Mouse (Mus musculus): ENCODE measurements around the gene Abcd4. TPM values are rescaled to one million over a fixed set of nuclear protein-coding genes. Genes with fewer than 3 reads are reported as not detected.
A peak's percentile ranks its signal among the peaks of the same experiment; 100 is the strongest.

The Abcd4 gene
- polyA plus RNA-seq, 1 experiment from 2014 or later: 14.8 TPM

- no peaks in the 10 kb centered on the region; the same call in 1 of the 2 replicates for H3K27me3 ChIP-seq (ENCODE audit: control insufficient read depth, insufficient read depth, low read depth, low read length)
- no peaks in the 10 kb centered on the region for H3K9me3 ChIP-seq (ENCODE audit: control insufficient read depth, low read length)
- H3K27ac ChIP-seq (ENCODE audit: low read length): no peak overlapping the region
- H3K4me2 ChIP-seq (ENCODE audit: low read depth, low read length): peak overlapping the region; percentile 83
- no peaks in the 10 kb centered on the region for H3K36me3 ChIP-seq (ENCODE audit: control insufficient read depth, insufficient read depth, low read length)
- peak; percentile 71 for ATAC-seq (ENCODE audit: low read depth)
- 5% methylated on average over 10 of the region's 10 CpGs for WGBS
- peak overlapping the region; percentile 93 for H3K4me3 ChIP-seq (ENCODE audit: low read length)
- H3K9ac ChIP-seq (ENCODE audit: low read length): peak overlapping the region; percentile 68
- H3K4me1 ChIP-seq (replicated peaks; ENCODE audit: control insufficient read depth, insufficient read depth, low read length): peaks cover 3% of the 10 kb centered on the region; the same call in 1 of the 2 replicates
These were observed 450 bp upstream of the Abcd4 start for GRCm38 (mm10) chr12:84617663-84618062.

- H3K9ac ChIP-seq (ENCODE audit: low read length): no peak overlapping the region
- WGBS: 50% methylated on average over 7 of the region's 7 CpGs
- ATAC-seq (ENCODE audit: low read depth): no peak
- no peak overlapping the region for H3K27ac ChIP-seq (ENCODE audit: low read length)
- no peaks in the 10 kb centered on the region for H3K9me3 ChIP-seq (ENCODE audit: control insufficient read depth, low read length)
- H3K36me3 ChIP-seq (ENCODE audit: control insufficient read depth, insufficient read depth, low read length): no peaks in the 10 kb centered on the region
- H3K27me3 ChIP-seq (ENCODE audit: control insufficient read depth, insufficient read depth, low read depth, low read length): no peaks in the 10 kb centered on the region
- H3K4me2 ChIP-seq (ENCODE audit: low read depth, low read length): no peak overlapping the region
- no peak overlapping the region for H3K4me3 ChIP-seq (ENCODE audit: low read length)
- peaks cover 3% of the 10 kb centered on the region; the same call in 1 of the 2 replicates for H3K4me1 ChIP-seq (replicated peaks; ENCODE audit: control insufficient read depth, insufficient read depth, low read length)
These were observed 2.7 kb downstream of the Abcd4 start for GRCm38 (mm10) chr12:84614524-84614923.

- no peaks in the 10 kb centered on the region for H3K27me3 ChIP-seq (ENCODE audit: control insufficient read depth, insufficient read depth, low read depth, low read length)
- ATAC-seq (ENCODE audit: low read depth): no peak
- no peak overlapping the region for H3K9ac ChIP-seq (ENCODE audit: low read length)
- H3K27ac ChIP-seq (ENCODE audit: low read length): no peak overlapping the region
- H3K4me3 ChIP-seq (ENCODE audit: low read length): no peak overlapping the region
- H3K4me1 ChIP-seq (replicated peaks; ENCODE audit: control insufficient read depth, insufficient read depth, low read length): peaks cover 3% of the 10 kb centered on the region; the same call in 1 of the 2 replicates
- 83% methylated on average over 11 of the region's 11 CpGs for WGBS
- no peaks in the 10 kb centered on the region for H3K36me3 ChIP-seq (ENCODE audit: control insufficient read depth, insufficient read depth, low read length)
- no peak overlapping the region for H3K4me2 ChIP-seq (ENCODE audit: low read depth, low read length)
- no peaks in the 10 kb centered on the region for H3K9me3 ChIP-seq (ENCODE audit: control insufficient read depth, low read length)
These were observed 3.2 kb downstream of the Abcd4 start for GRCm38 (mm10) chr12:84614001-84614400.

GRCm38 (mm10) chr12:84612518-84612917 is 4.7 kb downstream of the Abcd4 start:
- ATAC-seq (ENCODE audit: low read depth): no peak
- no peak overlapping the region for H3K9ac ChIP-seq (ENCODE audit: low read length)
- no peak overlapping the region for H3K4me3 ChIP-seq (ENCODE audit: low read length)
- no peaks in the 10 kb centered on the region for H3K36me3 ChIP-seq (ENCODE audit: control insufficient read depth, insufficient read depth, low read length)
- H3K9me3 ChIP-seq (ENCODE audit: control insufficient read depth, low read length): no peaks in the 10 kb centered on the region
- no peaks in the 10 kb centered on the region for H3K27me3 ChIP-seq (ENCODE audit: control insufficient read depth, insufficient read depth, low read depth, low read length)
- 49% methylated on average over 8 of the region's 8 CpGs for WGBS
- H3K27ac ChIP-seq (ENCODE audit: low read length): no peak overlapping the region
- H3K4me2 ChIP-seq (ENCODE audit: low read depth, low read length): no peak overlapping the region
- H3K4me1 ChIP-seq (replicated peaks; ENCODE audit: control insufficient read depth, insufficient read depth, low read length): peaks cover 3% of the 10 kb centered on the region; the same call in 1 of the 2 replicates

- no peak for ATAC-seq (ENCODE audit: low read depth)
- Histone ChIP-seq H3K27ac (ENCODE audit: low read length) (no peak overlapping the region), H3K9ac (ENCODE audit: low read length) (no peak overlapping the region), H3K9me3 (ENCODE audit: control insufficient read depth, low read length) (no peaks in the 10 kb centered on the region), H3K4me2 (ENCODE audit: low read depth, low read length) (no peak overlapping the region), H3K27me3 (ENCODE audit: control insufficient read depth, insufficient read depth, low read depth, low read length) (no peaks in the 10 kb centered on the region), H3K4me3 (ENCODE audit: low read length) (no peak overlapping the region), H3K4me1 (replicated peaks; ENCODE audit: control insufficient read depth, insufficient read depth, low read length) (peaks cover 2% of the 10 kb centered on the region; the same call in 1 of the 2 replicates), H3K36me3 (ENCODE audit: control insufficient read depth, insufficient read depth, low read length) (no peaks in the 10 kb centered on the region)
- 85% methylated on average over 10 of the region's 10 CpGs for WGBS
These were observed 5.5 kb downstream of the Abcd4 start for GRCm38 (mm10) chr12:84611718-84612117.

- no peak for ATAC-seq (ENCODE audit: low read depth)
- Histone ChIP-seq H3K36me3 (ENCODE audit: control insufficient read depth, insufficient read depth, low read length) (no peaks in the 10 kb centered on the region), H3K9ac (ENCODE audit: low read length) (no peak overlapping the region), H3K4me2 (ENCODE audit: low read depth, low read length) (no peak overlapping the region), H3K4me3 (ENCODE audit: low read length) (no peak overlapping the region), H3K4me1 (replicated peaks; ENCODE audit: control insufficient read depth, insufficient read depth, low read length) (no peaks in the 10 kb centered on the region), H3K9me3 (ENCODE audit: control insufficient read depth, low read length) (no peaks in the 10 kb centered on the region), H3K27ac (ENCODE audit: low read length) (no peak overlapping the region), H3K27me3 (ENCODE audit: control insufficient read depth, insufficient read depth, low read depth, low read length) (no peaks in the 10 kb centered on the region)
- 78% methylated on average over 7 of the region's 7 CpGs for WGBS
These were observed 11.4 kb downstream of the Abcd4 start for GRCm38 (mm10) chr12:84605860-84606259.

- no peaks in the 10 kb centered on the region for H3K27me3 ChIP-seq (ENCODE audit: control insufficient read depth, insufficient read depth, low read depth, low read length)
- WGBS: 82% methylated on average over 7 of the region's 7 CpGs
- ATAC-seq (ENCODE audit: low read depth): no peak
- H3K27ac ChIP-seq (ENCODE audit: low read length): no peak overlapping the region
- no peak overlapping the region for H3K4me2 ChIP-seq (ENCODE audit: low read depth, low read length)
- H3K4me3 ChIP-seq (ENCODE audit: low read length): no peak overlapping the region
- no peaks in the 10 kb centered on the region for H3K9me3 ChIP-seq (ENCODE audit: control insufficient read depth, low read length)
- no peak overlapping the region for H3K9ac ChIP-seq (ENCODE audit: low read length)
- no peaks in the 10 kb centered on the region for H3K4me1 ChIP-seq (replicated peaks; ENCODE audit: control insufficient read depth, insufficient read depth, low read length)
- no peaks in the 10 kb centered on the region for H3K36me3 ChIP-seq (ENCODE audit: control insufficient read depth, insufficient read depth, low read length)
These were observed 13.2 kb downstream of the Abcd4 start for GRCm38 (mm10) chr12:84604001-84604400.

GRCm38 (mm10) chr12:84598324-84598723 is 18.9 kb downstream of the Abcd4 start:
- WGBS: 16% methylated on average over 8 of the region's 8 CpGs
- Histone ChIP-seq H3K4me2 (ENCODE audit: low read depth, low read length) (no peak overlapping the region), H3K27me3 (ENCODE audit: control insufficient read depth, insufficient read depth, low read depth, low read length) (peaks cover 4% of the 10 kb centered on the region; the same call in 1 of the 2 replicates), H3K9ac (ENCODE audit: low read length) (no peak overlapping the region), H3K4me3 (ENCODE audit: low read length) (no peak overlapping the region), H3K27ac (ENCODE audit: low read length) (no peak overlapping the region), H3K9me3 (ENCODE audit: control insufficient read depth, low read length) (no peaks in the 10 kb centered on the region), H3K4me1 (replicated peaks; ENCODE audit: control insufficient read depth, insufficient read depth, low read length) (no peaks in the 10 kb centered on the region), H3K36me3 (ENCODE audit: control insufficient read depth, insufficient read depth, low read length) (no peaks in the 10 kb centered on the region)
- no peak for ATAC-seq (ENCODE audit: low read depth)

- Histone ChIP-seq H3K9ac (ENCODE audit: low read length) (peak overlapping the region; percentile 68), H3K27ac (ENCODE audit: low read length) (no peak overlapping the region), H3K4me2 (ENCODE audit: low read depth, low read length) (peak overlapping the region; percentile 100), H3K27me3 (ENCODE audit: control insufficient read depth, insufficient read depth, low read depth, low read length) (no peaks in the 10 kb centered on the region), H3K36me3 (ENCODE audit: control insufficient read depth, insufficient read depth, low read length) (no peaks in the 10 kb centered on the region), H3K9me3 (ENCODE audit: control insufficient read depth, low read length) (no peaks in the 10 kb centered on the region), H3K4me3 (ENCODE audit: low read length) (peak overlapping the region; percentile 64), H3K4me1 (replicated peaks; ENCODE audit: control insufficient read depth, insufficient read depth, low read length) (no peaks in the 10 kb centered on the region)
- peak; percentile 54; the same call in 1 of the 2 replicates for ATAC-seq (ENCODE audit: low read depth)
- under 1% methylated on average over 54 of the region's 54 CpGs for WGBS
These were observed 27.1 kb downstream of the Abcd4 start for GRCm38 (mm10) chr12:84589825-84590761.
